Mouse (Mus musculus): ENCODE data around the gene Tmem50a. TPM values are rescaled to one million over a fixed set of nuclear protein-coding genes. Genes with fewer than 3 reads are reported as not detected.

The Tmem50a gene
- polyA plus RNA-seq, 1 experiment from 2014 or later: 176 TPM

GRCm38 (mm10) chr4:134868490-134868889 is 46.3 kb downstream of the Tmem50a start:
- ATAC-seq: no peak
- Histone ChIP-seq H3K4me2 (no peak overlapping the region), H3K36me3 (ENCODE audit: poor library complexity, severe bottlenecking) (no peaks in the 10 kb centered on the region), H3K9ac (no peak overlapping the region), H3K4me3 (no peak overlapping the region), H3K27ac (no peak overlapping the region), H3K4me1 (no peaks in the 10 kb centered on the region), H3K27me3 (peaks cover 41% of the 10 kb centered on the region), H3K9me3 (replicated peaks) (no peaks in the 10 kb centered on the region)
- 24% methylated on average over 8 of the region's 9 CpGs for WGBS

GRCm38 (mm10) chr4:134868065-134868464 is 46.8 kb downstream of the Tmem50a start:
- H3K27me3 ChIP-seq: peaks cover 41% of the 10 kb centered on the region
- no peak for ATAC-seq
- H3K4me2 ChIP-seq: no peak overlapping the region
- H3K4me1 ChIP-seq: no peaks in the 10 kb centered on the region
- H3K9ac ChIP-seq: no peak overlapping the region
- H3K27ac ChIP-seq: no peak overlapping the region
- H3K4me3 ChIP-seq: no peak overlapping the region
- 89% methylated on average over 10 of the region's 10 CpGs for WGBS
- H3K36me3 ChIP-seq (ENCODE audit: poor library complexity, severe bottlenecking): no peaks in the 10 kb centered on the region
- H3K9me3 ChIP-seq (replicated peaks): no peaks in the 10 kb centered on the region

- Histone ChIP-seq H3K36me3 (ENCODE audit: poor library complexity, severe bottlenecking) (no peaks in the 10 kb centered on the region), H3K4me3 (no peak overlapping the region), H3K27me3 (peaks cover 41% of the 10 kb centered on the region), H3K27ac (no peak overlapping the region), H3K9ac (no peak overlapping the region), H3K4me1 (no peaks in the 10 kb centered on the region), H3K9me3 (replicated peaks) (no peaks in the 10 kb centered on the region), H3K4me2 (no peak overlapping the region)
- ATAC-seq: no peak
- WGBS: 88% methylated on average over 8 of the region's 8 CpGs
Observed at GRCm38 (mm10) chr4:134867661-134868060, 47.2 kb downstream of the Tmem50a start.

GRCm38 (mm10) chr4:134867213-134867612 is 47.6 kb downstream of the Tmem50a start:
- no peaks in the 10 kb centered on the region for H3K9me3 ChIP-seq (replicated peaks)
- H3K4me1 ChIP-seq: no peaks in the 10 kb centered on the region
- no peak overlapping the region for H3K4me3 ChIP-seq
- WGBS: 90% methylated on average over 8 of the region's 8 CpGs
- H3K27ac ChIP-seq: no peak overlapping the region
- no peak for ATAC-seq
- H3K4me2 ChIP-seq: no peak overlapping the region
- no peak overlapping the region for H3K9ac ChIP-seq
- no peaks in the 10 kb centered on the region for H3K36me3 ChIP-seq (ENCODE audit: poor library complexity, severe bottlenecking)
- H3K27me3 ChIP-seq: peaks cover 40% of the 10 kb centered on the region

- ATAC-seq: no peak
Observed at GRCm38 (mm10) chr4:134865789-134866188, 49.0 kb downstream of the Tmem50a start.

GRCm38 (mm10) chr4:134865340-134865739 is 49.5 kb downstream of the Tmem50a start:
- WGBS: 69% methylated on average over 6 of the region's 6 CpGs

More at GRCm38 (mm10) chr4:134865789-134866188, 49.0 kb downstream of the Tmem50a start:
- no peaks in the 10 kb centered on the region for H3K36me3 ChIP-seq (ENCODE audit: poor library complexity, severe bottlenecking)
- H3K4me3 ChIP-seq: no peak overlapping the region
- H3K9ac ChIP-seq: no peak overlapping the region
- no peaks in the 10 kb centered on the region for H3K4me1 ChIP-seq
- H3K27me3 ChIP-seq: peaks cover 32% of the 10 kb centered on the region
- H3K9me3 ChIP-seq (replicated peaks): no peaks in the 10 kb centered on the region
- H3K27ac ChIP-seq: no peak overlapping the region
- no peak overlapping the region for H3K4me2 ChIP-seq
- 92% methylated on average over 5 of the region's 5 CpGs for WGBS

GRCm38 (mm10) chr4:134863937-134864729 is 50.7 kb downstream of the Tmem50a start, which contains the start of gene Rhd:
Gene Rhd, plus strand, starts transcription at chr4:134864536.
- H3K9me3 ChIP-seq (replicated peaks): no peaks in the 10 kb centered on the region
- no peak within 1 kb of the TSS for H3K9ac ChIP-seq
- no peak within 1 kb of the TSS for H3K27ac ChIP-seq
- peaks cover 16% of the 10 kb centered on the region for H3K27me3 ChIP-seq
- no peak for ATAC-seq
- no peak within 1 kb of the TSS for H3K4me3 ChIP-seq
- WGBS: 74% methylated on average over 14 of the region's 14 CpGs
- H3K4me2 ChIP-seq: no peak within 1 kb of the TSS
- no peaks in the 10 kb centered on the region for H3K4me1 ChIP-seq
- no peaks in the 10 kb centered on the region for H3K36me3 ChIP-seq (ENCODE audit: poor library complexity, severe bottlenecking)

More at GRCm38 (mm10) chr4:134865340-134865739, 49.5 kb downstream of the Tmem50a start:
- H3K9me3 ChIP-seq (replicated peaks): no peaks in the 10 kb centered on the region
- H3K36me3 ChIP-seq (ENCODE audit: poor library complexity, severe bottlenecking): no peaks in the 10 kb centered on the region
- H3K27me3 ChIP-seq: peaks cover 28% of the 10 kb centered on the region
- H3K9ac ChIP-seq: no peak overlapping the region
- no peak for ATAC-seq
- no peak overlapping the region for H3K27ac ChIP-seq
- H3K4me3 ChIP-seq: no peak overlapping the region
- no peaks in the 10 kb centered on the region for H3K4me1 ChIP-seq
- no peak overlapping the region for H3K4me2 ChIP-seq

- H3K36me3 ChIP-seq (ENCODE audit: poor library complexity, severe bottlenecking): no peaks in the 10 kb centered on the region
- no peak overlapping the region for H3K4me3 ChIP-seq
- H3K9ac ChIP-seq: no peak overlapping the region
- 82% methylated on average over 7 of the region's 7 CpGs for WGBS
- no peaks in the 10 kb centered on the region for H3K4me1 ChIP-seq
- H3K27ac ChIP-seq: no peak overlapping the region
- peaks cover 4% of the 10 kb centered on the region; the same call in 1 of the 2 replicates for H3K27me3 ChIP-seq
- ATAC-seq: no peak
- H3K4me2 ChIP-seq: no peak overlapping the region
- no peaks in the 10 kb centered on the region for H3K9me3 ChIP-seq (replicated peaks)
Observed at GRCm38 (mm10) chr4:134862996-134863395, 51.8 kb downstream of the Tmem50a start.

- H3K4me2 ChIP-seq: no peak overlapping the region
- H3K9ac ChIP-seq: no peak overlapping the region
- no peak overlapping the region for H3K27ac ChIP-seq
- no peaks in the 10 kb centered on the region for H3K9me3 ChIP-seq (replicated peaks)
- no peak overlapping the region for H3K4me3 ChIP-seq
- no peaks in the 10 kb centered on the region for H3K27me3 ChIP-seq
- no peaks in the 10 kb centered on the region for H3K36me3 ChIP-seq (ENCODE audit: poor library complexity, severe bottlenecking)
- no peak for ATAC-seq
- 91% methylated on average over 6 of the region's 6 CpGs for WGBS
- no peaks in the 10 kb centered on the region for H3K4me1 ChIP-seq
Observed at GRCm38 (mm10) chr4:134861884-134862283, 52.9 kb downstream of the Tmem50a start.

- ATAC-seq: no peak
- Histone ChIP-seq H3K4me3 (no peak overlapping the region), H3K27me3 (peaks cover 19% of the 10 kb centered on the region), H3K9ac (no peak overlapping the region), H3K27ac (no peak overlapping the region), H3K36me3 (ENCODE audit: poor library complexity, severe bottlenecking) (no peaks in the 10 kb centered on the region), H3K9me3 (replicated peaks) (no peaks in the 10 kb centered on the region), H3K4me2 (no peak overlapping the region), H3K4me1 (no peaks in the 10 kb centered on the region)
- 89% methylated on average over 4 of the region's 4 CpGs for WGBS
Observed at GRCm38 (mm10) chr4:134858494-134858893, 56.3 kb downstream of the Tmem50a start.

GRCm38 (mm10) chr4:134856501-134856900 is 58.3 kb downstream of the Tmem50a start:
- Histone ChIP-seq H3K36me3 (ENCODE audit: poor library complexity, severe bottlenecking) (no peaks in the 10 kb centered on the region), H3K4me1 (peaks cover 7% of the 10 kb centered on the region), H3K9me3 (replicated peaks) (no peaks in the 10 kb centered on the region), H3K4me3 (no peak overlapping the region), H3K4me2 (no peak overlapping the region), H3K9ac (no peak overlapping the region), H3K27me3 (peaks cover 19% of the 10 kb centered on the region), H3K27ac (no peak overlapping the region)
- WGBS: 29% methylated on average over 5 of the region's 5 CpGs
- no peak for ATAC-seq

- ATAC-seq: no peak
- Histone ChIP-seq H3K27me3 (peaks cover 19% of the 10 kb centered on the region), H3K4me1 (peaks cover 11% of the 10 kb centered on the region), H3K27ac (no peak overlapping the region), H3K4me2 (no peak overlapping the region), H3K4me3 (no peak overlapping the region), H3K9ac (no peak overlapping the region), H3K36me3 (ENCODE audit: poor library complexity, severe bottlenecking) (no peaks in the 10 kb centered on the region), H3K9me3 (replicated peaks) (no peaks in the 10 kb centered on the region)
- 66% methylated on average over 5 of the region's 5 CpGs for WGBS
Observed at GRCm38 (mm10) chr4:134856056-134856455, 58.8 kb downstream of the Tmem50a start.

GRCm38 (mm10) chr4:134855371-134855770 is 59.5 kb downstream of the Tmem50a start:
- Histone ChIP-seq H3K9me3 (replicated peaks) (no peaks in the 10 kb centered on the region), H3K27me3 (peaks cover 19% of the 10 kb centered on the region), H3K9ac (no peak overlapping the region), H3K4me2 (no peak overlapping the region), H3K4me3 (no peak overlapping the region), H3K36me3 (ENCODE audit: poor library complexity, severe bottlenecking) (no peaks in the 10 kb centered on the region), H3K4me1 (peaks cover 18% of the 10 kb centered on the region), H3K27ac (no peak overlapping the region)
- no peak for ATAC-seq
- WGBS: 37% methylated on average over 3 of the region's 3 CpGs
